Mouse (Mus musculus): ENCODE data around the gene Gm21970. TPM values are rescaled to one million over a fixed set of nuclear protein-coding genes. Genes with fewer than 3 reads are reported as not detected.
"Not testable (repeated sequence)": the region's sequence is repeated elsewhere in the genome, so short reads cannot be mapped to it uniquely, and the experiment has no call there.

The Gm21970 gene
- polyA plus RNA-seq, 1 experiment from 2014 or later, result not detected

GRCm38 (mm10) chr16:91426586-91426985, 35.1 kb downstream of the Gm21970 start:
- Histone ChIP-seq H3K9ac (no peak overlapping the region), H3K36me3 (peaks cover 44% of the 10 kb centered on the region), H3K4me3 (replicated peaks) (no peak overlapping the region), H3K27me3 (no peaks in the 10 kb centered on the region), H3K27ac (replicated peaks) (no peak overlapping the region), H3K4me2 (replicated peaks) (no peak overlapping the region), H3K9me3 (replicated peaks) (0 out of 2 replicates have a peak, but pooled peaks cover 3% of the 10 kb centered on the region), H3K4me1 (no peaks in the 10 kb centered on the region)
- WGBS, result 71% methylated on average over 4 of the region's 4 CpGs
- ATAC-seq (ENCODE audit: insufficient number of reproducible peaks, low FRiP score, low TSS enrichment, low read depth), result no peak

DNA sequence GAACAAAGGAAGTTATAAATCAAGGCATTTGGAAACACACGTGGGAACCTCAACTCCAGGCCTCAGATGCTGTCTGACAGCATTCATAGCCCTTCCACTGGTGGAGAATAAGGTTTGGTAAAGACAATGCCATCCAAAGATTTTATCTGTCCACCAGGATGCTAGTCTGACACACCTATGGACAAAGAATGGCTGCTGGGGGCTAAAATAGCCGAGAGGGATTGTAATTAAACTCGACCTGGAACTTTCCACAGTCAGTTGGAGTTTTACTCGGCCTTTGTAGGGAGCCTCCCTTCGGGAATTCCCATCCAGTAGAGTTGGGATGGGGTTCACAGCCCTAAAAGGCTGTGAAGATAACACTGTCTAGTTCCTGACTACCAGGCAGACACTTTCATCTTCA, 35.9 kb downstream of the Gm21970 start:
- Histone ChIP-seq H3K27ac (replicated peaks) (no peak overlapping the region), H3K27me3 (no peaks in the 10 kb centered on the region), H3K36me3 (peaks cover 36% of the 10 kb centered on the region; the same call in 1 of the 2 replicates), H3K9me3 (replicated peaks) (0 out of 2 replicates have a peak, but pooled peaks cover 3% of the 10 kb centered on the region), H3K9ac (no peak overlapping the region), H3K4me3 (replicated peaks) (no peak overlapping the region), H3K4me2 (replicated peaks) (no peak overlapping the region), H3K4me1 (0 out of 2 replicates have a peak, but pooled peaks cover under 1% of the 10 kb centered on the region)
- ATAC-seq (ENCODE audit: insufficient number of reproducible peaks, low FRiP score, low TSS enrichment, low read depth), result no peak
- WGBS, result 70% methylated on average over 5 of the region's 5 CpGs

- Histone ChIP-seq H3K4me3 (replicated peaks) (no peak overlapping the region), H3K9me3 (replicated peaks) (0 out of 2 replicates have a peak, but pooled peaks cover 3% of the 10 kb centered on the region), H3K36me3 (peaks cover 28% of the 10 kb centered on the region; the same call in 1 of the 2 replicates), H3K27ac (replicated peaks) (no peak overlapping the region), H3K4me1 (0 out of 2 replicates have a peak, but pooled peaks cover 5% of the 10 kb centered on the region), H3K9ac (no peak overlapping the region), H3K27me3 (no peaks in the 10 kb centered on the region), H3K4me2 (replicated peaks) (no peak overlapping the region)
- ATAC-seq (ENCODE audit: insufficient number of reproducible peaks, low FRiP score, low TSS enrichment, low read depth), result no peak
- WGBS, result 59% methylated on average over 8 of the region's 8 CpGs
Observed at GRCm38 (mm10) chr16:91428259-91428865, 36.8 kb downstream of the Gm21970 start.

GRCm38 (mm10) chr16:91432720-91433328, 41.3 kb downstream of the Gm21970 start:
- Histone ChIP-seq H3K4me3 (replicated peaks) (no peak overlapping the region), H3K4me1 (0 out of 2 replicates have a peak, but pooled peaks cover 5% of the 10 kb centered on the region), H3K36me3 (no peaks in the 10 kb centered on the region), H3K27me3 (no peaks in the 10 kb centered on the region), H3K27ac (replicated peaks) (no peak overlapping the region), H3K4me2 (replicated peaks) (no peak overlapping the region), H3K9me3 (replicated peaks) (0 out of 2 replicates have a peak, but pooled peaks cover 3% of the 10 kb centered on the region), H3K9ac (no peak overlapping the region)
- 41% methylated on average over 5 of the region's 5 CpGs for WGBS
- ATAC-seq (ENCODE audit: insufficient number of reproducible peaks, low FRiP score, low TSS enrichment, low read depth), result no peak

DNA sequence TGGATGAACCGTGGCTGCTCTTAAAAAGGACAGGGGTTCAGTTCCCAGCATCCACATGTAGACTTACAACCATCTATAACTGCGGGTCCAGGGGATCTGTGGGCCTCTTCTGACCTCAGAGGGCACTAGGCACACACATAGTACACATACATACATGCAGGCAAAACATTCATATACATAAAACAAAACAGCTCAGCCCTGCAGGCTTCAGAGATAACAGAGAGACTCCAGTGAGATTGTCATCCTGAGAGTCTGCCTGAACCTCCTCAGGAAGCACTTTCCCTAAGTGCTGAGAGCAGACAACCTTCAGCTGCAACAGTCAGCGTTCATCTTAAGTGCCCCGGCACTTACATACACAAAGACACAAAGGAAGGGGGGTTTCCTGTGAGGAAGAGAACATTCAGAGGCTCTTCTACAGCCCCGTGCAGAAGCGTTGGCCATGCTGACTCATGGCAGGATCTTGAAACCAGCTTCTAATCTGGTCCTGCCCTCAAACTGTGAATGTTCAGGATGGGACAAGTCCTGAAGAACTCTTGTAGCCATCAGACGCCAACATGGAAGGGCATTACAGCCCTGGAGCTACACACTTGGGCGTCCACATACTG, 41.9 kb downstream of the Gm21970 start:
- no peak overlapping the region for H3K4me3 ChIP-seq (replicated peaks)
- no peaks in the 10 kb centered on the region for H3K27me3 ChIP-seq
- 0 out of 2 replicates have a peak, but pooled peaks cover 3% of the 10 kb centered on the region for H3K9me3 ChIP-seq (replicated peaks)
- no peak for ATAC-seq (ENCODE audit: insufficient number of reproducible peaks, low FRiP score, low TSS enrichment, low read depth)
- WGBS, result 56% methylated on average over 8 of the region's 8 CpGs
- no peak overlapping the region for H3K4me2 ChIP-seq (replicated peaks)
- H3K36me3 ChIP-seq, result no peaks in the 10 kb centered on the region
- no peak overlapping the region for H3K9ac ChIP-seq
- 0 out of 2 replicates have a peak, but pooled peaks cover 5% of the 10 kb centered on the region for H3K4me1 ChIP-seq
- no peak overlapping the region for H3K27ac ChIP-seq (replicated peaks)

- Histone ChIP-seq H3K9ac (no peak overlapping the region), H3K36me3 (no peaks in the 10 kb centered on the region), H3K9me3 (replicated peaks) (0 out of 2 replicates have a peak, but pooled peaks cover 1% of the 10 kb centered on the region), H3K4me2 (replicated peaks) (no peak overlapping the region), H3K4me1 (0 out of 2 replicates have a peak, but pooled peaks cover 5% of the 10 kb centered on the region), H3K27ac (replicated peaks) (no peak overlapping the region), H3K4me3 (replicated peaks) (no peak overlapping the region), H3K27me3 (no peaks in the 10 kb centered on the region)
- no peak for ATAC-seq (ENCODE audit: insufficient number of reproducible peaks, low FRiP score, low TSS enrichment, low read depth)
- WGBS, result 89% methylated on average over 3 of the region's 3 CpGs
Observed at GRCm38 (mm10) chr16:91434119-91434518, 42.6 kb downstream of the Gm21970 start.

DNA sequence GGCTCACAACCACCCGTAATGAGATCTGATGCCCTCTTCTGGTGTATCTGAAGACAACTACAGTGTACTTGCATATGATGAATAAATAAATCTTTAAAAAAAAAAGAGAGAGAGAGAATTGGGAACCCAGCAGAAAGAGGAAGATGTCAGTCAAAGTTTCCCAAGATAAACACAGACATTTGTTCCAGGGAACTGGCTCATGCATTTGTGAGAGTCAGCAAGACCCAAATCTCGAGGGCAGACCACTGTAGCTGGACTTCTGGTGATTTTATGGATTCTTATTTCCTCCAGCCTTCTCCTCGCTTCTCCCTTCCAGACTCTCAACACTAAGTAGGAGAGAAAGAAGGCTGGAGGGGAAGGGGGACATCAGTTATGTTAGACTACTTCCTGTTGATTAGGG, 46.6 kb downstream of the Gm21970 start:
- Histone ChIP-seq H3K36me3 (no peaks in the 10 kb centered on the region), H3K27me3 (no peaks in the 10 kb centered on the region), H3K9me3 (replicated peaks) (no peaks in the 10 kb centered on the region), H3K4me3 (replicated peaks) (no peak overlapping the region), H3K27ac (replicated peaks) (no peak overlapping the region), H3K4me1 (peaks cover 5% of the 10 kb centered on the region; the same call in 1 of the 2 replicates), H3K9ac (no peak overlapping the region), H3K4me2 (replicated peaks) (no peak overlapping the region)
- ATAC-seq (ENCODE audit: insufficient number of reproducible peaks, low FRiP score, low TSS enrichment, low read depth), result no peak
- WGBS, result 68% methylated on average over 3 of the region's 3 CpGs

DNA sequence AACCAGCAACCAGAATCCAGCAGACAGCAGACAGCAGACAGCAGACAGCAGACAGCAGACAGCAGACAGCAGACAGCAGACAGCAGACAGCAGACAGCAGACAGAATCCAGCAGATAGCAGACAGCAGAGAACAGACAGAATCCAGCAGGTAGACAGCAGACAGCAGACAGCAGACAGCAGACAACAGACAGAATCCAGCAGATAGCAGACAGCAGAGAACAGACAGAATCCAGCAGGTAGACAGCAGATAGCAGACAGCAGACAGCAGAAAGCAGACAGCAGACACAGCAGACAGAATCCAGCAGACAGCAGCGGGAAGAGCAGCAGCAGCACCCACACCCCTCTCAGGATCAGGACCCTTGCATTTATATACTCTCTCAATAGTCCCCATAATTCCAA, 47.1 kb downstream of the Gm21970 start:
- not testable (repeated sequence) for H3K27ac ChIP-seq (replicated peaks); H3K4me1 ChIP-seq

DNA sequence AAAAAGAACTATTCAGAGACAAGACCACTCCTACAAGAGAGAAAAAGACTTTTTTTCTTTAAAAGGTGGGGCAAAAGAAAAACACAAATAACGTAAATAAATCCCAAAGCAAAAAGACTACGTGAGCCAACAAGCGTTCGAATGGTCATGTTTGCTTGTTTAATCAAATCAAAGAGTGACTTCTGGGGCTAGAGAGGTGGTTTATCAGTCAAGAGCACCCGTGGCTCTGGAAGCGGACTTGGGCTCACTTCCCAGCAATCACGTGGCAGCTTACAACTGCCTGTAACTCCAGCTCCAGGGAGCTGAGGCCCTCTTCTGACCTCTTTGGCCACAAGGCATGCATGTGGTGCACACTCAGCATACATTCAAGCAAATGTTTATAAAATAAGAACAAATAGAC, 49.8 kb downstream of the Gm21970 start:
- Histone ChIP-seq H3K4me2 (replicated peaks) (no peak overlapping the region), H3K27me3 (no peaks in the 10 kb centered on the region), H3K4me1 (peaks cover 8% of the 10 kb centered on the region; the same call in 1 of the 2 replicates), H3K4me3 (replicated peaks) (no peak overlapping the region), H3K27ac (replicated peaks) (no peak overlapping the region), H3K9me3 (replicated peaks) (no peaks in the 10 kb centered on the region), H3K36me3 (no peaks in the 10 kb centered on the region), H3K9ac (no peak overlapping the region)
- WGBS, result 55% methylated on average over 7 of the region's 7 CpGs
- ATAC-seq (ENCODE audit: insufficient number of reproducible peaks, low FRiP score, low TSS enrichment, low read depth), result 0 out of 2 replicates have a peak, but pooled peaks have one; percentile 43

More for the DNA sequence above, 47.1 kb downstream of the Gm21970 start:
- H3K9me3 ChIP-seq (replicated peaks); H3K36me3 ChIP-seq; H3K4me3 ChIP-seq (replicated peaks); H3K27me3 ChIP-seq; ATAC-seq (ENCODE audit: insufficient number of reproducible peaks, low FRiP score, low TSS enrichment, low read depth); H3K4me2 ChIP-seq (replicated peaks); H3K9ac ChIP-seq: not testable (repeated sequence)
- 62% methylated on average over 1 of the region's 1 CpGs for WGBS

DNA sequence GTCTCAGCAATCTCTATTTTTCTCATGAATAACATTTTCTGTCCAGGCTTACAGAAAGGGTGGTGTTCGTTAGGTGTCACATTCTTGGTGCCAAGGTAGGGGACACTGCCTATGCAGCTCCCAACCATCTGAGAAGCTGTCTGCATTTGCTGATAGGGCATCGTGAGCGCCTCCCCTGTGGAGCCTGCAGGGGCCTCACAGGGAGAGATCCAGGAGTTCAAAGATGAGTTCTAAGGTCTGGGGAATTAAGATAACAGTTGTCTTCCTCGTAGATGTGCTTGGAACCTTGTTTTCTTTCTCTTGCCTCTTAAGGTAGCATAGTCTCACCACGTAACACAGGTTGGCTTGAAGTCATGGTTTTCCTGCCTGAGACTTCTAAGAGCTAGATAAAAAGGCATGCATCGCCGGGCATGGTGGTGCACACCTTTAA, 50.3 kb downstream of the Gm21970 start:
- no peak overlapping the region for H3K27ac ChIP-seq (replicated peaks)
- no peak for ATAC-seq (ENCODE audit: insufficient number of reproducible peaks, low FRiP score, low TSS enrichment, low read depth)
- WGBS, result 84% methylated on average over 7 of the region's 7 CpGs

GRCm38 (mm10) chr16:91442446-91442845, 50.9 kb downstream of the Gm21970 start:
- Histone ChIP-seq H3K27ac (replicated peaks) (no peak overlapping the region), H3K4me1 (peaks cover 12% of the 10 kb centered on the region; the same call in 1 of the 2 replicates), H3K36me3 (no peaks in the 10 kb centered on the region), H3K27me3 (no peaks in the 10 kb centered on the region), H3K9ac (no peak overlapping the region), H3K4me3 (replicated peaks) (no peak overlapping the region), H3K4me2 (replicated peaks) (no peak overlapping the region), H3K9me3 (replicated peaks) (no peaks in the 10 kb centered on the region)
- 71% methylated on average over 4 of the region's 4 CpGs for WGBS
- ATAC-seq (ENCODE audit: insufficient number of reproducible peaks, low FRiP score, low TSS enrichment, low read depth), result no peak

More for the DNA sequence above, 50.3 kb downstream of the Gm21970 start:
- H3K27me3 ChIP-seq, result no peaks in the 10 kb centered on the region
- H3K4me1 ChIP-seq, result peaks cover 8% of the 10 kb centered on the region; the same call in 1 of the 2 replicates
- H3K36me3 ChIP-seq, result no peaks in the 10 kb centered on the region
- H3K9me3 ChIP-seq (replicated peaks), result no peaks in the 10 kb centered on the region
- no peak overlapping the region for H3K4me3 ChIP-seq (replicated peaks)
- no peak overlapping the region for H3K4me2 ChIP-seq (replicated peaks)
- no peak overlapping the region for H3K9ac ChIP-seq
